Mouse (Mus musculus) thymus, postnatal 4 days (tissue): Measurements from ENCODE around the gene Lrp1.
A peak's percentile ranks its signal among the peaks of the same experiment; 100 is the strongest.

Source experiments
- DNase-seq: peaks from one replicate; pipeline ENCODE4 v3.0.0; 2021

The Lrp1 gene

GRCm38 (mm10) chr10:127645791-127646190, 24.8 kb upstream of the Lrp1 start:
- DNase-seq: no peak

GRCm38 (mm10) chr10:127643553-127644238, 22.7 kb upstream of the Lrp1 start:
- DNase-seq: peak; percentile 87

- peak; percentile 81 for DNase-seq
Observed at GRCm38 (mm10) chr10:127642772-127643552, 22.0 kb upstream of the Lrp1 start, which contains the start of gene Stat6. Gene Stat6 (plus strand): TSS chr10:127642986.

- DNase-seq: peak; percentile 97
Observed at GRCm38 (mm10) chr10:127641861-127642771, 21.2 kb upstream of the Lrp1 start.

GRCm38 (mm10) chr10:127640421-127640820, 19.5 kb upstream of the Lrp1 start:
- no peak for DNase-seq

- DNase-seq: no peak
Observed at GRCm38 (mm10) chr10:127632668-127633271, 11.8 kb upstream of the Lrp1 start.

- DNase-seq: no peak
Observed at GRCm38 (mm10) chr10:127631261-127632214, 10.6 kb upstream of the Lrp1 start.

- DNase-seq: peak; percentile 56
Observed at GRCm38 (mm10) chr10:127626433-127626832, 5.5 kb upstream of the Lrp1 start.

GRCm38 (mm10) chr10:127623439-127624216, 2.7 kb upstream of the Lrp1 start:
- no peak for DNase-seq

- DNase-seq: no peak
Observed at GRCm38 (mm10) chr10:127622661-127623060, 1.7 kb upstream of the Lrp1 start.

- no peak for DNase-seq
Observed at GRCm38 (mm10) chr10:127622057-127622392, 1.1 kb upstream of the Lrp1 start.

- DNase-seq: peak; percentile 76
Observed at GRCm38 (mm10) chr10:127621191-127622056, 476 bp upstream of the Lrp1 start.

- no peak for DNase-seq
Observed at GRCm38 (mm10) chr10:127619941-127620405, 975 bp downstream of the Lrp1 start.

- DNase-seq: no peak
Observed at GRCm38 (mm10) chr10:127619119-127619721, 1.7 kb downstream of the Lrp1 start.

GRCm38 (mm10) chr10:127618173-127618572, 2.8 kb downstream of the Lrp1 start:
- no peak for DNase-seq

- DNase-seq: no peak
Observed at GRCm38 (mm10) chr10:127617294-127617693, 3.7 kb downstream of the Lrp1 start.

- no peak for DNase-seq
Observed at GRCm38 (mm10) chr10:127616261-127616679, 4.7 kb downstream of the Lrp1 start.

- no peak for DNase-seq
Observed at GRCm38 (mm10) chr10:127615591-127615990, 5.4 kb downstream of the Lrp1 start.

- no peak for DNase-seq
Observed at GRCm38 (mm10) chr10:127615034-127615374, 5.9 kb downstream of the Lrp1 start.
